Mouse (Mus musculus) midbrain, embryonic 16.5 days (tissue): ENCODE results near the gene Kptn. TPM values are rescaled to one million over a fixed set of nuclear protein-coding genes. Genes with fewer than 3 reads are reported as not detected.
A peak's percentile ranks its signal among the peaks of the same experiment; 100 is the strongest.

Source experiments
- ATAC-seq: fragments of 200-750 bp; cut with Nextera tagmentation; 2 replicates; pipeline ENCODE4 v1.8.0; 2017; ENCODE audit warnings: moderate TSS enrichment
- H3K27ac ChIP-seq: fragments of 300-500 bp; sonication (generic); 2 replicates; pipeline ENCODE4 v1.5.1; 2014; ENCODE audit warnings: mild to moderate bottlenecking, low read length, mixed read lengths
- H3K27me3 ChIP-seq: fragments of 300-500 bp; sonication (generic); 2 replicates; pipeline ENCODE4 v1.6.1; 2014; ENCODE audit warnings: low read depth, low read length, mixed read lengths; ENCODE audit not compliant: control insufficient read depth, insufficient read depth
- H3K36me3 ChIP-seq: fragments of 300-500 bp; sonication (generic); 2 replicates; pipeline ENCODE4 v1.6.1; 2014; ENCODE audit warnings: mild to moderate bottlenecking, low read length, moderate library complexity, mixed read lengths; ENCODE audit not compliant: control insufficient read depth, insufficient read depth
- H3K4me1 ChIP-seq: fragments of 300-500 bp; sonication (generic); 2 replicates; pipeline ENCODE4 v1.6.1; 2014; ENCODE audit warnings: mild to moderate bottlenecking, low read length, mixed read lengths; ENCODE audit not compliant: control insufficient read depth, insufficient read depth
- H3K4me2 ChIP-seq: fragments of 300-500 bp; sonication (generic); 2 replicates; pipeline ENCODE4 v1.6.1; 2014; ENCODE audit warnings: mild to moderate bottlenecking, low read length, mixed read lengths
- H3K4me3 ChIP-seq: fragments of 300-500 bp; sonication (generic); 2 replicates; pipeline ENCODE4 v1.5.1; 2014; ENCODE audit warnings: low read depth, mild to moderate bottlenecking, low read length, moderate library complexity, mixed read lengths
- H3K9ac ChIP-seq: fragments of 300-500 bp; sonication (generic); 2 replicates; pipeline ENCODE4 v1.6.1; 2014; ENCODE audit warnings: low read depth, low read length, mixed read lengths
- H3K9me3 ChIP-seq: fragments of 300-500 bp; sonication (generic); replicated peaks from 2 replicates; pipeline ENCODE4 v1.6.1; 2014; ENCODE audit warnings: mild to moderate bottlenecking, low read length, mixed read lengths; ENCODE audit not compliant: control insufficient read depth, poor library complexity, severe bottlenecking
- WGBS: fragments of 180-500 bp; shearing (Covaris S2); extraction: QIAGEN DNeasy Blood & Tissue Kit; methylation state at CpG from one replicate; pipeline ENCODE4 v1.1.7; 2014; 5-methylcytosine and 5-hydroxymethylcytosine counted together
- polyA plus RNA-seq: library from polyadenylated mRNA; unstranded; fragments of >200 nt; fragmentation: Nextera tagmentation; extraction: Ambion mirVana; gene quantifications from 2 replicates; pipeline ENCODE4 v1.2.1, GENCODE M21; 2015

The Kptn gene
- polyA plus RNA-seq, 1 experiment from 2014 or later: 53.6 TPM

DNA sequence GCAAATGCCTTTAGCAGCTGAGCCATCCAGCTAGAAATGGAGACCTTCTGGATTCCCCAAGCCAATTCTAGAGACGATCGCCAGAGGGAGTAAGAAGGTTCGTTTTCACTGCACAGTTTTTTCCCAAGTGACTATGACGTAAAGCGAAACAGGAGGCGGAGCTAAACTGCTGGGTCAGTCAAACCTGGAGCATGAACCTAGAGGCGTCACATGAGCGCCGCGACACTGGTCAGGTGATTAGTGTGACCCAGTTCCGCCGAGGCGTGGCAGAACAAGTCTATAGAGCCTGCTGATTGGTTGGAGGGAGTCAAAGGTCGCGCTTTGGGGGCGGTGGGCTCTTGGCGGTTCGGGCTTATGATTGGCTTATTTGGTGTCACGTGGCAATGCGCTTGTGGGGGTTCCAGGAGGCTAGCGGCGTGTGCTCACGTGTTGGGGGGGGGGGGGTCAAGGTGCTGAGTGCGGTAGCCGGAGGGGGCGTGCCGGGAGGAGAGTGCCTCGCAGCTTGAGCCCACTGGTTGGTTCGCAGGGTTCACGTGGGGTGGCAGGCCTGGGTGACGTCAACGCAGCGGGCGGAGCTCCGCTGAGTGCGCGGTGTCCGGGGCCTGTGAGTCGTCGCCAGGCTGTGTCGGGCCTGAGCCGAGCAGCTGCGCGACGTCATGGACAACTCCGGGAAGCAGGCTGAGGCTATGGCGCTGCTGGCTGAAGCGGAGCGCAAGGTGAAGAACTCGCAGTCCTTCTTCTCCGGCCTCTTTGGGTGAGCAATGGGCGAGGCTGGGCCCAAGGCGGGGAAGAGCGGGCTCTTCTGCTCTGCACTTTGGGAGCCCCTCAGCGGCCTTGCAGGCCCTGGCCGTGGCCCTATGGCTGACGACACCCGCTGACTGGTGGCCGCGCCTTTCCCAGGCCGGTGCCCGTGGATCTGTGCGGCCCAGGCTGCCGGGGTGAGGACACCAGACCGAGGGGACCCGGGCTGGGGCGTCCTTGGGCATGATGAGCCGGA is 21.4 kb upstream of the Kptn start, which contains the start of gene Napa:
Napa (plus strand) TSS at position 438 of the 997 bp plus-strand sequence.
- Histone ChIP-seq H3K36me3 (peaks cover 3% of the 10 kb centered on the region; the same call in 1 of the 2 replicates), H3K27ac (peak within 1 kb of the TSS; percentile 88), H3K9me3 (no peaks in the 10 kb centered on the region), H3K9ac (peak within 1 kb of the TSS; percentile 97), H3K4me3 (peak within 1 kb of the TSS; percentile 94), H3K4me2 (peak within 1 kb of the TSS; percentile 79), H3K27me3 (peaks cover 2% of the 10 kb centered on the region; the same call in 1 of the 2 replicates), H3K4me1 (peaks cover 20% of the 10 kb centered on the region)
- peak; percentile 97 for ATAC-seq
- WGBS: under 1% methylated on average over 68 of the region's 68 CpGs

GRCm38 (mm10) chr7:16099901-16100300 is 19.8 kb upstream of the Kptn start:
- peak overlapping the region; percentile 97 for H3K9ac ChIP-seq
- no peak for ATAC-seq
- peaks cover 2% of the 10 kb centered on the region; the same call in 1 of the 2 replicates for H3K27me3 ChIP-seq
- H3K36me3 ChIP-seq: peaks cover 3% of the 10 kb centered on the region; the same call in 1 of the 2 replicates
- peaks cover 21% of the 10 kb centered on the region for H3K4me1 ChIP-seq
- H3K27ac ChIP-seq: no peak overlapping the region
- H3K4me3 ChIP-seq: 0 out of 2 replicates have a peak overlapping the region, but pooled peaks have one; percentile 94
- H3K4me2 ChIP-seq: peak overlapping the region; percentile 79
- no peaks in the 10 kb centered on the region for H3K9me3 ChIP-seq
- WGBS: 93% methylated on average over 4 of the region's 4 CpGs

DNA sequence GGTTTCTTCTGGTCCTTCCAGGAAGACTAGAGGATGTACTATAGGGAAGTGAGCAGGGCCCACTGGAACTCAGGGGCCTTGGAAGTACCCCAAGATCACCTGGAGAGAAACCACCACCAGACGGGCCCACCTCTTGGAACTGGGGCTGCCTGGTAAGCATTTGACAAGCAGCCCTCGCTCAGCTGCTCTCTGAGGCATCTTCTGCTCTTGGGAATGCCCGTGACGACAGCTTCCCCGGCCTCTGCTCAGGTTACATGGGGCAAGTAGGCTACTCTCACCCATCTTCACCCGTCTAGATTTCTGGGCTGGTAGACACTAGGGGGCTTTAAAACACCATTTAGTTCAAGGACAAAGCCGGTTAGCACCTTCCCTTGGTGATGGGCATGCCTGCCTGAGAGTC is 18.6 kb upstream of the Kptn start:
- no peaks in the 10 kb centered on the region for H3K9me3 ChIP-seq
- H3K4me2 ChIP-seq: no peak overlapping the region
- H3K4me1 ChIP-seq: peaks cover 21% of the 10 kb centered on the region
- no peak overlapping the region for H3K9ac ChIP-seq
- WGBS: 84% methylated on average over 7 of the region's 7 CpGs
- no peak overlapping the region for H3K27ac ChIP-seq
- no peak for ATAC-seq
- no peak overlapping the region for H3K4me3 ChIP-seq
- peaks cover 3% of the 10 kb centered on the region; the same call in 1 of the 2 replicates for H3K36me3 ChIP-seq
- H3K27me3 ChIP-seq: no peaks in the 10 kb centered on the region

DNA sequence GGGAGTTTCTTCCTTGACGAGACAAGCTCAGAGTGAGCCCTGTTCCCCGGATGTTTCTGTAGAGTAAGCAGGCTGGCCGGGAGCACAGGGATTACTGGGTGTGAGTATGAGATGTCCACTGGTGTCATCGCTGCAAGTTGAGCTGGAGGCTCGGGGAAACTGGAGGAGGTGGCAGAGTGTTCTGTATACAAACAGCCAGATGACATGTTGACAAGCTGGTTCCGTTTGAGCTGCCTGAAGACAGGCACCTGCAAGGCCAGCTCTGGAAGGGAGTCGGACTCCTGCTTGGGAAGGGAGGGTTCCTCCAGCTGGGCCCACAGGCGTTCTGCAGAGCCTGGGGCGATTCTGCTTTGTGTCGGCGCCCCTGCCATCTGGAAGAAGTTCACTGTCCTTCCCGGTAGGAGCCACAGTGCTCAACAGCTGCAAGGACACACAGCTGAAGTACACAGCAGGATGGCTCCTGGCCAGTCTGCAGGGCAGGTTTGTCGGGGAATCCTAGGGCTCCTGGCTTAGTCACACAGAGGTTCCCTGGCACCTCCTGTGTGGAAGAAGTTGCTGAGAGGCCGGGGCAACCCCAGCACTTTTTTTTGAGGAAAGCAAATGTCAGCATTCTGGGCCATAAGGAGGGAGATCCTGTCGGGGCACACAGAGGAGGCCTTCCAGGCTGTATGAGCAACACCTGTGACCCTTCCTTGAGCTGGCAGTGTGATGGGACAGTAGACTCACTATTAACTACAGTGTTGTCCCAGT is 17.8 kb upstream of the Kptn start:
- Histone ChIP-seq H3K4me1 (peaks cover 21% of the 10 kb centered on the region), H3K27me3 (no peaks in the 10 kb centered on the region), H3K27ac (no peak overlapping the region), H3K4me3 (no peak overlapping the region), H3K9ac (no peak overlapping the region), H3K4me2 (no peak overlapping the region), H3K9me3 (no peaks in the 10 kb centered on the region), H3K36me3 (peaks cover 3% of the 10 kb centered on the region; the same call in 1 of the 2 replicates)
- ATAC-seq: no peak
- WGBS: 77% methylated on average over 15 of the region's 15 CpGs

GRCm38 (mm10) chr7:16102686-16103226 is 16.9 kb upstream of the Kptn start:
- no peak for ATAC-seq
- Histone ChIP-seq H3K27ac (no peak overlapping the region), H3K4me2 (no peak overlapping the region), H3K4me1 (peaks cover 17% of the 10 kb centered on the region), H3K27me3 (no peaks in the 10 kb centered on the region), H3K36me3 (peaks cover 7% of the 10 kb centered on the region), H3K9ac (no peak overlapping the region), H3K9me3 (no peaks in the 10 kb centered on the region), H3K4me3 (no peak overlapping the region)
- 91% methylated on average over 5 of the region's 5 CpGs for WGBS

DNA sequence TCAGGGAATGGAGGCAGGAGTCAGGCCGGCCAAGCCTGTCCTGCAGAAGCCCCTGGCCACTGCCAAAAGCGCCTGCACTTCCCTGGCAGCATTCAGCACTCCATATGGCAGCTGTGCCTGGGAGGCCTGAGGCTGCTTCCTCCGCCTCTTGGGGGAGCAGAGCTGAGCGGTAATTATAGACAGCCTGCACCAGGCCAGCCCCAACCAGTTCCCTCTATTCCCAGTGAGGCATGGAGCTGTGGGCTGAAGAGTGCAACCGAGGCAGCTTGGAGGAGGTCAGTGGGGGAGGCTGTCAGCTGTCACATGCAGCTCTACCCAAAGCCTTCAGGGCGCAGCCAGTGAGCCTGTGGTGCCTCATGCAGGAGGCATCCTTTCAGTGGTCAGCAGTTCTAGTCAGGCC is 15.9 kb upstream of the Kptn start:
- Histone ChIP-seq H3K9me3 (no peaks in the 10 kb centered on the region), H3K9ac (no peak overlapping the region), H3K27ac (peak overlapping the region; percentile 44), H3K27me3 (no peaks in the 10 kb centered on the region), H3K4me1 (peaks cover 17% of the 10 kb centered on the region), H3K36me3 (peaks cover 12% of the 10 kb centered on the region), H3K4me3 (no peak overlapping the region), H3K4me2 (no peak overlapping the region)
- ATAC-seq: no peak
- WGBS: 54% methylated on average over 6 of the region's 6 CpGs

DNA sequence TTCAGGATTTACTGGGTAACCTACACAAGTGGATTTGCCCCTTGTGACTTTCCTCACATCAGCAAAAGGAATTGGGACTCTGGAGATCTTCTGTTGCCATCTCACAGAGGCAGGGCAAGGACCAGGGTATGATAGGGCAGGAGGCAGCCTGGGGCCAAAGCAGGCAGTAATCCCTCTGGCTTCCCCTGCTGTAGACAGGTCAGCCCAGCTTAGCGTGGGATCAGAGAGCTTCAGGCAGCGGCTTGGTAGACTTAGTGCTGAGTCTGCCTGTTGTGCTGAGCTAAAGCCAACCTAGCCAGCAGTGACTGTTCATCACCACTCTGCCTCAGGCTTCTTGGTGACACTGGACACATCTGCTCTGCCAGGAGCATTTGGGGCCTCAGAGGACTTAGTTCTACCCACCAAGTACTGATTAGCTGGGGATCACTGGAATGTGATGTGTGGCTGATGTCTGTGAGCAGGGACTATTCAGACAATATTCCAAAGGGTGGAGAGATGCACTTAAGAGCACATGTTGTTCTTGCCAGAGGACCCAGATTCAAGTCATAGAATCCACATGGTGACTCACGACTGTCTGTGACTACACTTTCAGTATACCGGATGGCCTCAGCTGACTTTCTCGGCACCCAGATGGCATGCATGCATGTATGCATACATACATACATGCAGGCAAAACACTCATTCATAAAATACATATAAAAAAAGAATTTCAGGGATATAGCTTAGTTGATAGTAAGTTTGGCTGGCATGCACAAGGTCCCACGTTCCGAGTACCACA is 14.9 kb upstream of the Kptn start:
- Histone ChIP-seq H3K4me2 (no peak overlapping the region), H3K27ac (no peak overlapping the region), H3K9me3 (no peaks in the 10 kb centered on the region), H3K27me3 (no peaks in the 10 kb centered on the region), H3K4me3 (no peak overlapping the region), H3K9ac (no peak overlapping the region), H3K4me1 (peaks cover 9% of the 10 kb centered on the region), H3K36me3 (peaks cover 19% of the 10 kb centered on the region)
- ATAC-seq: no peak
- 85% methylated on average over 7 of the region's 7 CpGs for WGBS

DNA sequence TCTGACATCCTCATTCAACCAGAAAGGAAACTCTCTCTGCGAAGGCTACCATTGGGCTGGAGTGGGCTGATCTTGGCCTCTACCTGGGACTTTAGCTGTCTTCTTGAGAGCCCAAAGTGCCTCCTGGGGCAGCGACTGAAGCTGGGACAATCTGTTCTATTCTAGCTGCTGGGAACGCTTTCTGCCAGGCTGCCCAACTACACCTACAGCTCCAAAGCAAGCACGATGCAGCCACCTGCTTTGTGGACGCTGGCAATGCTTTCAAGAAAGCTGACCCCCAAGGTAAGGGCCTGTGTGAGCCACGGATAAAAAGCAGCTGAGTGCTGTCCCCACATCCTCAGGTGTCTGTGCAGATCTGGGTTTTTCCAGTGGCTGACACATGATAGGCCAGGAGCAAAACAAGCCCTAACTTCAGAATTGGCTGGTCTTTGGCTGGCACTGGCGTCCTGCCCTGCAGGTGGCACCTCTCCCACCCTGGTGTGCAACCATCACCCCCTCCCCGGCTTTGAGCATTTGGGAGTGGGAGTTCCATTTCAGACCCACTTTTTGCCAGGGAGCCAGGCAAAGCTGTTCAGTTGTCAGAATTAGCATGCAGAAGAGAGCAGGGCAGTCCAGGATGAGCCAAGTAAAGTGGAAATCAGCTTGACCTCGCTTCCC is 10.7 kb upstream of the Kptn start:
- H3K4me2 ChIP-seq: no peak overlapping the region
- no peak overlapping the region for H3K27ac ChIP-seq
- no peaks in the 10 kb centered on the region for H3K27me3 ChIP-seq
- no peaks in the 10 kb centered on the region for H3K4me1 ChIP-seq
- H3K9ac ChIP-seq: no peak overlapping the region
- H3K36me3 ChIP-seq: peaks cover 27% of the 10 kb centered on the region
- no peak for ATAC-seq
- 93% methylated on average over 9 of the region's 9 CpGs for WGBS
- H3K4me3 ChIP-seq: no peak overlapping the region
- no peaks in the 10 kb centered on the region for H3K9me3 ChIP-seq
